Mouse (Mus musculus) retina, postnatal 7 days (tissue): ENCODE results near the gene Dclk2.

ENCODE experiments used
- DNase-seq: peaks from one replicate; pipeline ENCODE4 v3.0.0-alpha.2; 2012; ENCODE audit warnings: low read depth, low spot score

Dclk2 gene

DNA sequence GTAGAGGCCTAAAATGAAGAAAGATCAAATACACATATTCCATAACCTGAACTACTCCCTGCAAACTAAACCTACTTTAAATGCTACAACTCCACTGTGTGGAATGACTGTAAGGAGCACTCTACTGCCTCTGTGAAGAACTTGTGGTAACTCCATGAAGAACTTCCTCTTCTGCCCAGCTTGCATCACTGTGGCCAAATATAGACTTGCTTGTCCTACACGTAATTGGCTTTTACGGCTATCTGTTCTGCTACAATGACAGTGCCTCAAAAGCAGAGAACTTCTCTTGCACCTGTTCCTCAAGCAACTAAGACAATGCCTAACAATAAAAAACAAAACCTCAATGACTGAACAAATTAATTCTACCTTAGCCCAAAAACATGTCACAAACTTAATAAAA, 26.2 kb downstream of the Dclk2 start:
- DNase-seq = no peak

DNA sequence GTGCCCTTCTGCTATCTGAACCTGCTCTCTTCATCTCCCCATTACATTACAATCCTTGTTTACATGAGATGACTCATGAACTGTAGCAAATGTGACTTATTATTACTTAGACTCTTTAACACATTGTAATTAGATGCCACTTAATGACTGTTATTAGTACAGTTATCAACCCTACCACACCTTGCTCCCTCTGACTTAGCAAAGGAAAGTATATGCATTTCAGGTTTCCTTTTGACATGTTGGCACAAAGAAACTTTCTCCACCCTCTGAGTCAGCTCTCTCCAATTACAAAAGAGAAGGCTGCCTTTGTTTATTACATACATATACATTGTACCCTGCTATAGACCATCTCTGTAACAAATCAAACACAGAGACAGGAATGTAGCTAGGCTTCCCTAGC, 33.1 kb downstream of the Dclk2 start:
- no peak for DNase-seq

DNA sequence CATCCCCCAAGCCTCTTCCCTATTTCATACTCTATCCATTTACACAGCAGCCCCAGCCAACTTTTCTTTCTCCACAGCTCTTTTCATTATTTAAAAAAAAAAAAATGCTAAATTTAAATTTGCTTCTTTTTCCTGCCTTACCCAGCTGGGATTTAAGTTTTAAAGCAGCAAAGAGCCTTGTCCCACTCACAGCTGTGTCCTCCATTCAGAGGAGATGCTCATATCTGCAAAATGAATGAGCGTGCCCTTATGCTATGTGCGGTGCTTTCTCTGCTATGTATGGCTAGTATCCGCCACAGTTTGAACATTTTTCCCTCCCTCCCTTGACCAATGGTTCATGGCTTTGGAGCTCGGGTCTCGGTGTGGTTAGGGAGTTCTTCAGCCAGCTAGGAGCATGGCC, 35.5 kb downstream of the Dclk2 start:
- no peak for DNase-seq

DNA sequence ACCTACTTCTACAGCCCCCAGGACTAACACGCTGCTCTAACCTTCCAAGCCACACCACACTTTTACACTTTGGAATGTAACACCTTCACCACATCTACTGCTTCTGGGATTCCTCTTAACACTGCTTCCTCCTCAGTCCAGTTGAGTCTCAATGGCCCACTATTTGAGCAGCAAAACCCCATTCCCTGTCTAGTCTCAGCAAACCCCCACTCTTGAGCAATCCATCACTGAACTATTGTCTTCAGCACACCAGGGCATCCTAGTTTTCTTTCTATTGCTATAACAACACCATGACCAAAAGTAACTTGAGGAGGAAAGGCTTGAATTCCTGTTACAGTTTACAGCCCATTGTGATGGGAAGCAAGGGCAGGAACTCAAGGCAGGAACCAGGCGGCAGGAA, 36.2 kb downstream of the Dclk2 start:
- DNase-seq = no peak

DNA sequence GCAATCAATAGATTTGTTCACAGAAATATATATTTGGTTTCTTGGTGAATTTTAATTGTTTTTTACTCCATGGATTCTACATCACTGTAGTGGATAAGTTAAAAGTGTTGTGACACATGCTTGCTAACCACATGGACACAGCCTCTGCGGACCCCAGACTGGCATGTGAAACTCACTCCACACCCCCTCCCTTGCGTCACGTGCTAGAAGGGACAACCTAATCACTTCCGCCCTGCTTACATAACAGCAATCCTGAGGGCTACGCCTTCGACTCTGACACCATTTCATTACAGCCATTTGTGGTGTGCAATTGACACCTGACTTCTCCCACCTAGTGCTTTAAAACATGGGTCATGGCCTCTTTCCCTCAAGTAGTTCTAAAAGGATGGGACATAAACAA, 36.7 kb downstream of the Dclk2 start:
- DNase-seq = no peak

DNA sequence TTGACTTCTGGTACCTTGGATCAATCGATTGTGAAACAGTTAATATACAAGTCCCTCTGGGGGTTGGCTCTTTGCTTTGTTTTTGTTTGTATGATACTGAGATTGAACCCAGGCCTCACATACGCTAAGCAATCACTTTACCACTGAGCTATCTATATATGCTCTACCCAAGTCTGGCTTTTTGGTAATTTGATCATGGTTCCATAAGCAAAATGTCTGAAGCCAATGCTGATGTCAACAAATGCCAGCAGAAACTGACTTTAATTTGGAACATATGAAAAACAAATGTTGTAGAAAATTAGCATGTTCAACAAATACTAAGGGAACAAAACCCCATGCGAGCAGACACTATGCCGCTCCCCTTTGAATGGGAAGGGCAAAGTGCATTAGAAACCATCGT, 44.7 kb downstream of the Dclk2 start:
- DNase-seq = no peak

DNA sequence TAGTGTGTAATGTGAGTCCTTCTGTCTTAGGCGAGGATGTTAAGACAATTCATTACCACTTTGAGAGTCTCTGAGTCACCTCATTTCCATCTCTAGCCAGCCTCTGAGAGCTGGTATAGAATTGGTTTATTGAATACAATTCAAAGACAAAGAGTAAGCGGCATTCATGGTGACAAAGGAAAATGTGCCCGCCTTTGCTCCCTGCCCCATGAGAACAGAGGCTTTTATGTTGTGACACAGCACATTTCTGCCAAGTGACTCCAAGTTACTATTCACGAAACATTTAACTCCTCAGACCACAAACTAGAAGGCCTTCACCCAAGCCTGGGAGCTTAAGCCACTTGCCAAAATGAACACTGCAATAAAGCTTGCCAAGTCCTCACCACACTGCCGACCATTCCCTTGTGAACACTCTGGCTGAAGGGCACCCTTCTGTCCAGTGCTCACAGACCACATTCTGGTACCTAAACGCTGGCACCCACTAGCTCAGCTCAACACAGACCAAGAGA, 47.5 kb downstream of the Dclk2 start:
- no peak for DNase-seq

DNA sequence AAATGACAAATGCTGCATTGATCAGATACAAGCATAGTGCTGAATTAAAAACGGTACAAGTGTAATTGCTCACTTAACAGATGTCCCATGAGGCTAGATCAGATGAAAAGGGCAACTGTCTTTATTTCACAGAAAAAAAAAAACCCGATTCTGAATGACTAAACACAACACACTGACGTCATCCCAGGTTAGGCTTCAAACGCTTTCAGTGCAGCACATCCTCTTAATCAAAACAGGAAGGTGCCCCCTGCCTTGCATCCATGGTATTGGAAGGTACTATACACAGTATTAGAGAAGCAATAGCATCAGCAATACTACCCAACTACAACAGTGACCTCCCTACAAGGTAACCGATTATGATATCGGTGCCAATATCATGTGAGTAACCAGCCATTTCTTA, 49.7 kb downstream of the Dclk2 start:
- no peak for DNase-seq

DNA sequence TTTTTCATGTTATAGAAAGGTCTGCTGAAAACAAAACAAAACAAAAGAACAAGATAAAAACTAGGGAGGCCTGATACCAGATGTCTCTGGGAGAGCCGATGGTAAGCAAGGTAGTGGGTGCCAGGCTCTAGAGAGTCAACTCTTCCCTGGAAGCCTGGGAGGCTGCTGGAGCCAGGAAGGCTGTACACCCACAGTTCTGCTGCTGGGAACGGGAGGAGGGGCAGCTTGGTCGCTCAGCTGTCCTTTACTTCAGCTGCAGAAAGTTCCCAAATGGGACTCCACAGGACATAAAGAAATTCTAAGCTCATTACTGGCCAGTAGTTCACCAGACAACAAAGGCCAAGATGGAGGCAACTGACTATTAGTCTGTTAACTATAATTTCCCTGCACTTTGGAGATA, 50.2 kb downstream of the Dclk2 start:
- no peak for DNase-seq

DNA sequence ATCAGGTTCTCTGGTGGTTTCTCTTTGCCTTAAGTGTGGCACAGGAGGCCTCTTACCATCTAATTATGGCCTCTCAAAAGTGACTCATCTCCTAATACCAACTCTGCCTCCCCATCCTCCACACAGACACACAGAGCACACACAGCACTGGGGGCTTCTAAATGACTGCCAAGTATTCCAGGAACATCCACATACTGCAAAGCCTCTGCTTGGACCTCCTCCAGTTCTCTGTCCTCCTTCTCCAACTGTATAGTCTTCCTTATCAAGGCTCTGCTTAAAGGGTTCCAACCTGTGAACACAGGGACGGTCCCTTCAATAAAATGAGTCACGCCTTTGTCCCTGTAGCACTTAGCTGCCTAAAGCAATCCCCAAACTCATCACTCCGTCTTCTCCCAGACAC, 51.9 kb downstream of the Dclk2 start:
- no peak for DNase-seq

DNA sequence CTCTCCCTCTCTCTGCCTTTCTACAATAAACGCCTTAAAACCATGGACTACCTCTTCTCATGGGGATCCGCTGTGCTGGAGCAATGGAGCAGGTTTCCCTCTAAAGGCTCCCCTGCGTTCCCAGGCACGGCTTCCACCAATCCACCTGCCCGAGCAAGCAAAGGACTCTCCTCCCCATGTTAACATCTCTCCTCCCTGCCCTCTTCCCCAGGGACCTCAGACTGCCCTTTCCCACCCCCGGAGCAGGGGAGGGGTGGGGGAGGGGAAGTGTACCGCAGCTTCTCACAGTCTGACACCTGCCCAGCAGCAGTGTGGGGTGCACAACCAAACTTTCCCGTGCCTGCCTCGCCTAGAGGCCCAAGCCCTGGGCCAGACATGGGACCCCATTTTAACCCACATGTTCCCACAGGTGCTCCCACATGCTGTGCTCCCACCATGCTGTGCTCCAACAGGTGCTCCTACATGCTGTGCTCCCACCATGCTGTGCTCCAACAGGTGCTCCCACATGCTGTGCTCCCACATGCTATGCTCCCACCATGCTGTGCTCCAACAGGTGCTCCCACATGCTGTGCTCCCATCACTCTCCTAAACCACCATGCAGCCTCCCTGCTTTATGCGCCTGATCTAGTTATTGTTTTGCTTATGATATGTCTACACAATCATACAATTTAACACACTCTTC, 57.2 kb downstream of the Dclk2 start:
- DNase-seq = no peak

DNA sequence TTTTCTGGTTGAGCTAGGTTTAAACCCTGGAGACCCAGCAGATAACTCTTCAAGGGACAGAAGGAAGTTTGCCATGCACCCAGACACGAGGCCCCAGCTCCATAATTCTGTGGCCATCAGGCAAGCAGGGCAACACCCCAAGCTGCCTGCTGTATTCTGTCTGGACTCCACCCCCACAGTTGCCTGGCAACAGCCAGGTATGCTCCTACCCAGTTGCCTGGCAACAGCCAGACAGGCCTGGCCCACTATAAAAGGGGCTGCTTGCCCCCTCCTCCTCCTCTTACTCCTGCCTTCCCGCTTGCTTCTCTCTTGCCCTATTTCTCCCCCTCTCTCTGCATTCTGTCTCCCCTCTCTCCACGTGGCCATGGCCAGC, 57.7 kb downstream of the Dclk2 start:
- DNase-seq = no peak

DNA sequence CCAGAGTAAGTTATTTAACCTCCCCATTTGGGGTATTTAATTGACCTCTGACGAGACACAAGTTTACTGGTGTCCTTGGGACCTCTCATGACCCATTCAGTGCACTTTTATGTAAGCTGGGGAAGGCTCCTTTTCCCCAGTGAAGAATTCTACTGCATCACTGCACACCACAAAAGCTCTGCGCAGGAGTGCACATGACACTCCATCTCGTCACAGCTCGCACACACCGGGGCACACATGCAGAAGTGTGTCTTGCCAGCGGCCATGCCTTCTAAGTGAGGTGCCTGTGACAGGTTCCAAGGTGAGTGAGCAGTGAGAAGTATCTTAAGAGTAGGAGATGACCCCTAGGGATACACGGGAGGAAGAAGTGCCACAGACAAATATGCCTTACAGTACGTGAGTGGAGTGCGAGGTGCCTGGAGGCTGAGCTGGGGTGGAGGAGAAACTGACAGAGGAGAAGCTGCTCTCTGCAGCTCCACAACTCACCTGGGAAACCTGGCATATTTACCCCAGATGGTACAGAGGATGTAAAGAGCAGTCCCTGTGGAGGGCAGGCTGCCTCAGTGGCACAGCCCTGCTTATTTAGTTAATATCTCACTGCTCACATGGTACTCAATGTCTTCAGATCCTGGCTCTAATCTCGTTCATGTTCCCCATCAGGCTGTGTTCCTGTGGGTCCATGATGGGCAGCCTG, 58.3 kb downstream of the Dclk2 start:
- no peak for DNase-seq

DNA sequence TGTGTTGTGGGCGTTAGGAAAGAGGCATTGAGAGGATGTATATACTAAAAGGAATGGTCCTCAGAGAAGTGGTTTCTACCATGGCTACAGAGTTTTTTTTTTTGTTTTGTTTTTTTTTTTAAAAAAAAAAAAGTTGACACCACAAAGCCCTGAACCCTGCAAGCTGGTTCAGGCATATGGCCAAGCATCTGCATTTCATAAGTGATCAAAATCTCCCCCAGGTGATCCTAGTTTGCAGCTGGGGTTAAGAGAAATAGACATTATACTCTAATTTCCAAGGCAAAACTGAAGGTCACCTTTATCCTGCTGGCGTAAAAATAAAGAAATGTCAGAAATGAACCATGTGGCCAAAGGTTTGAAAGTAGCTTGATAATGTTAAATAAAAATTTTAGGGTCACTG, 60.9 kb downstream of the Dclk2 start:
- no peak for DNase-seq

DNA sequence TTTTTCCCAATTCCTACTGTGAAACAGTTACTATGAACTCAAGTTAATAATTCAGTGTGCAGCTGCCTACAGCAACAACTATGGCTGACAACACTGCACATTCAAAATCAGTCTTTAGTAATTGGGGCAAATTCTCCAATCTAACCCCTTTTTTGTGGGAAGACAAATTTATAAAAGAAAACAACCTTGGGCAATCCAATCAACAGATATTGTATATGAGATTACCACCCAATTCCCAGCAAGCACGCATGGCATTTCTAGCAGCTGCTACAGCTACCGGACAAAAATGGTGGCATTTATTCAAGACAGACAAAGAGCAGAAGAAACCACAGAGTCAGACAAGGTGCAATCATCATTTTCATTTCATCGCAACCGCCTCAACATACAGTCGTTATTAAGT, 62.0 kb downstream of the Dclk2 start:
- no peak for DNase-seq

DNA sequence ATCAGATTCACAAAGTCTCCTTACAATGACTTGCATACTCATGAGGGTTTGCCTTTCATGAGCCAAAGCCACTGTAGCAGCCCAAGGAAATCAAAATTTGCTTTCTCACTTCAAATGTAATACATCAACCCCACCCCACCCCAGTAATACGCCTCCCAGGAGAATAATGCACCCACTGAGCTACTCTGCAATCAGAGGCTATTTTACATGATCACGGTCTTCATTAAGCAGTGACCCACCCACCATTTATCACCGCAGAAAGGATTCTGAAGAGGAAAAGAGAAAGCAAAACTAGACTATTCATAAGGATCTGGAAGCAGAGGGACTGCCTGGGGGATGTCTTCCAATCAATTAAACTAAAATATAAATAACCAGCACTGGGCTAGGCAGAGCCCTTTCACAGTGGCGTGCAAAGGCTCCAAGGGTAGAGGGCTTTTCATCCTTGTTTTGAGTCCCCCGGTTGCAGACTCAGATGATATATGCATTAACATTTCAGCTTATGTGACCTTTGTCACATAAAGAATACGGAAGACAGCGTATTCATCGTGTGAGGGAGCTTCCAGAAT, 62.7 kb downstream of the Dclk2 start:
- no peak for DNase-seq

DNA sequence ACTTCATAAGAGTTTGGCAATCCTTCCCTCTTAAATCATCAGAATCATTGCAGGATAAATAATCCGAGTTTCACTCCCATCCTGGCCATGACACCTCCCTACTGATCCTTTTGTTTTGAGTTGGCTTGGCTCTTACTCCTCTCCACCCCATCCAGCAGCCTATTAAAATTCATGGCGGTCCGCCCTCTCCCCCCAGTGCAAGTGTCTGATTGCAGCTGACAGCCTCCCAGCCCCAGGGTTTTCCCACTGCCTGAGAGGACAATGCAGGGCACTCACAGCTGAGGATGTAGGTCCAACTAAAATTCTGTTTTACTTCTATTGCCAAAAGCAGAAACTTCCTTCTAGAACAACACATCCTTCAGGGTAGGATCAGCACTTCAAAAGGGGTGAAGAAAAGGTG, 67.8 kb downstream of the Dclk2 start:
- DNase-seq = no peak

DNA sequence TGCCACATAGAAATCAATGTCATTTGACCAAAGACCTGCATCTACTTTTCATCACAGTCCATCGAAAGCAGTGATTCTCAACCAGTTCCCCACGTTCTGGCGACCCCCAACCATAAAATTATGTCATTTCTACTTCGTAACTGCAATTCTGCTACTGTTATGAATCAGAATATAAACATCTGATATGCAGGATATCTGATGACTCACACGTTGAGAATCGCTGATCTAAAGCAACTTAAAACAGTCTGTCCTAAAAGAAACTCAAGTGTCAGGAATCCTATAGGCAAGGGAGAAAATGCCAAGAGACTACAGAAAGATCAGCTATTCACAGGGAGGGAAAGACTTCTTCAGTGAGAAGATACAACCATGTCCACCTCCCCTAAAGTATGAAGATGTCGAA, 69.5 kb downstream of the Dclk2 start:
- no peak for DNase-seq

DNA sequence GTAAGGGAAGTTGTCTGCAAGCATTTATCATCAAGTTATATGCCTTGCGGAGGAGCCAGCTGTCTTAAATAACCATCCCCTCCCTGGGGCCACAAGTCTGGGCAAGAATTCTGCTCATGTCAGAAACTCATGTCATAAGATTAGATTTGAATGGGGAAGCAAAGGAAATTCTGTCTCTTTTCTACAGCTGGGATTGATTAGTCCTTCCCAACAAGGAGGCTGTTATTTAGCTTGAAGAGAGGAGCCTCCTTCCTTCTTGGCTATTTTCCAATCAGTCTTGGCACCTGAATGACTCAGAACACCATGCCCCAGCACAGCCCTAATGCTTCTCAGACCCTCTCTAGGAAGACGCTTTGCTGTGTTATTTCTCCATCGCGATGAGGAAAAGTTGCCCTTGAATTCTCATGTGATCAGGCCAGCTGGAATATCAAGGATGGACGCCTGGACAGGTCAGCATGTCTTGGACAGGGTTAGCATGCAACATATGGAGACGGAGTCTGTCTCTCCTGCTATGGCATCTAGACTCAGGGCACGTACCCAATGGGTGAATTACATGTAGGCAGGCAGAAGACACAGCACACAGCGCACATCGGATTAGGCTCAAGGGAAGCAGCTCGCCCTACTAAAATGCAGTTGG, 70.1 kb downstream of the Dclk2 start:
- no peak for DNase-seq

DNA sequence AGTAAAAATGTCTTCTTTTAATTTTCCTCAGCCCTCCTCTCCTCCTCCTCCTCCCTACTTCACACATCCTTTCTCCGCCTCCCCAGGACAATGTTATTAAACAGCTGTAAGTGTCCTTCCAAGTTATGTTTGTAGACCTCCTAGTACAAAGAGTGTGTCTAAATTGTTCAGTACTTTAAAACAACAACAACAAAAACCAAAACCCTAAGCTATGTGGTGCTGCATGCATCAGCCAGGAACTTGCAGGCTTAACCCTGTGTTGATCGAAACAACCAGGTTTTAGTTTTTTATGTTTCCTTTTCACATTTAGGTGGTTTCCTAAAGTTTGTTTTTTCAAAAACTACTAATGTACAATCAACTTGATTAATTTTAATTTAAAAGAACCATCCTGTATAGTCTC, 71.3 kb downstream of the Dclk2 start:
- no peak for DNase-seq

DNA sequence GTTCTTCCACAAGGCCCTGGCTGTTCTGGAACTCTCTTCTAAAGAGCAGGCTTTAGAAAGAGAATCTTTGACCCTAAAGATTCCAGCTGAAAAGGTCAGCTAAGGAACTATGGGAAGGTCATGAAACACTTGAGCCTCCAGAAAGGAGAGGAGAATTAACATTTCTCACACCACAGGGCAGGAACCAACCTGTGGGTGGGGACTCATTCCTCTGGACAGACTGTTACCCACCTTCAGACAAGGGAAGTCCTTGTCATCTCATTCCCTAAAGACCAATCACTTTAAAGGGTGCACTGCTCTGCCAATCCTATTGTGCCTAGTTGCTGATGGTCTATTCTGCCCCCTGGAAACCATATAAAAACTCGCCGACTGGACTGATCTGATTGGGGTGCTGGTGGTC, 73.1 kb downstream of the Dclk2 start:
- DNase-seq = no peak

DNA sequence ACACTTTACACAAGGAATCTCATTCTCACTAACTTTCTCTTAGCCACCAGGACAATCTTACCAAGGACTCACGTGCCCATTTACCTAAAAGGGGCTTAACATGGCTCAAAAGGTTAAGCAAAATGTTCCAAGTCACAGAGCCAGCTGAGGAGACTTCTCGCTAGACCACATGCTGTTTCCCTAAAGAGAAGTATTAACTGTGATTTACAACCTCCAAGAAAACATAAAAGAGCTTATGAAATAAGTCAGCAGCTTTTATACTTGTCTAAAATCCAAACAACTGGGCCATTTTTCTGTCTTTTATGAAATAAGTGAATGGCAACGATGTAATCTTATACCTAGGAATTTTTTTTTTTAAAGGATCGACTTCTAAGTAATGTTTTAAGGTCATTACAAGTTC, 74.6 kb downstream of the Dclk2 start:
- DNase-seq = no peak

DNA sequence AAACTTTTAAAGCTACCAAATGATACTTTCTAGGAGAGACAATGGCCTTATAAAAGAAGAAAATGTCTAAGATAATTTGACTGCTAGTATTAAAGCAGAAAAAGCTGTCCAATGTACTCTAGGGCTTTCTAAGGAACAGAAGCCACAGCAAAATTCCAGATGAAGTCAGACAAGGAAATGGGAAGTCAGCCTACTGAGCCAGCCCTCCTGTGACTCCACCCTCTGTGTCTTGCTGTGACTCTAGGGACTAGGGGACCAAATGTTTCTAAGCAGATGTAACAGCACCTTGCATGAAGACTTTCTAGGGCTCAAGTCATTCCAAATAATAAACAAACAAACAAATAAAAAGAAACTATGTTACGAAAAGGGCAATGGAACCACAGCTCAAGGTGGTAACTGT, 75.1 kb downstream of the Dclk2 start:
- DNase-seq = no peak
